Mouse (Mus musculus) MN1 (cell line): ENCODE data around the gene Ncbp1.
A peak's percentile ranks its signal among the peaks of the same experiment; 100 is the strongest.

ENCODE experiments used
- DNase-seq: peaks from one replicate; pipeline ENCODE4 v3.0.0-alpha.2; 2016; ENCODE audit warnings: low spot score

Gene Ncbp1

GRCm38 (mm10) chr4:46201834-46202561, 63.6 kb downstream of the Ncbp1 start:
- peak; percentile 66 for DNase-seq

DNA sequence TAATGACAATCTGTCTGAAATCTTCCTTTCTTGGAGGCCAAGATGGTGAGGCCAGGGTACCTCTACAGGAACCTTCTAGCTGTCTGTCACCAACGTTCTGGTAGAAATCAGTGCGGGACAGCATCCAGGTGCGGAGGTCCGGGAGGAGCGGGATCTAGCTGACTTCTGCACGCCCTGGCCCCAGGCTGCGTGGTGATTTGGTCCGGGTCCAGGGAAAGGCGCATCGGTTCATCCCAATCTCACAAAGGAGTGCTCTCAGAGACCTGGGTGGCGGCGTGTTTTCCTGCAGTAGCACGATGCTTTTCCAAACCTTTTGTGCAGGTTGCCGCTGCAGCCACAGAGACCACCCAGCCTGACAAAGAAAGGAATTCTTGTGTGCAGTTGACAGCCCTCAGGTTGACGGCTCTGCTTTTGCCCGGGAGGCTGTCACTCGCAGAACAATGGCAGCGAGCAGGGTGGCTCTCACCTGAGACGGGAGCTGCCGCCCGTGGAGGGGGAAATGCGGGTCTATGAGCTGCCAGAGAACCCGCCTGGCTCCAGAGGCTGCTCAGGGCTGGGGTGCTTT, 64.2 kb downstream of the Ncbp1 start:
- no peak for DNase-seq

DNA sequence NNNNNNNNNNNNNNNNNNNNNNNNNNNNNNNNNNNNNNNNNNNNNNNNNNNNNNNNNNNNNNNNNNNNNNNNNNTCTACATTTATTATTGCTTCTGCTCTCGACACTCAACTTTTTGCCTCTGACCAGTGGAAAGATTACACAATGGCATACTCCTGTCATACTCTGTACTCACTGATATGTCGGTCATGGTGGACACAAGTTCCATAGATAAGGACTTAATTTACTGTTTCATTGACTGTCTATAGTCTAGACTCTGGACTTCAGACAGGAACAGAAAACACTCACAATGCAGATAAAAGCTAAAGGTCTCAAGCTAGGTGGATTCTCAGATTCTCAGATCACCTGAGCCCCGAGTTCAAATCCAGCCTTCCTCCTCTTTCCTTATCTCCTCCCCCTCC, 82.7 kb downstream of the Ncbp1 start:
- no peak for DNase-seq
